Mouse (Mus musculus) heart, postnatal 0 days (tissue): Measurements from ENCODE around the gene Fgd5. TPM values are rescaled to one million over a fixed set of nuclear protein-coding genes. Genes with fewer than 3 reads are reported as not detected.

Source experiments
- ATAC-seq: fragments of 200-750 bp; cut with Nextera tagmentation; 2 replicates; pipeline ENCODE4 v1.8.0; 2017; ENCODE audit warnings: low read depth, moderate number of reproducible peaks, moderate library complexity; ENCODE audit not compliant: insufficient read depth
- DNase-seq: peaks from one replicate; pipeline ENCODE4 v3.0.0-alpha.2; 2016; ENCODE audit warnings: low spot score
- H3K27ac ChIP-seq: fragments of 300-500 bp; sonication (generic); 2 replicates; pipeline ENCODE4 v1.5.1; 2014; ENCODE audit warnings: low read depth, mild to moderate bottlenecking
- H3K27me3 ChIP-seq: fragments of 300-500 bp; sonication (generic); 2 replicates; pipeline ENCODE4 v1.6.1; 2014; ENCODE audit warnings: low read length, mixed read lengths; ENCODE audit not compliant: control insufficient read depth, insufficient read depth
- H3K36me3 ChIP-seq: fragments of 300-500 bp; sonication (generic); replicated peaks from 2 replicates; pipeline ENCODE4 v1.6.1; 2014; ENCODE audit warnings: low read length, mixed read lengths; ENCODE audit not compliant: control insufficient read depth, insufficient read depth
- H3K4me1 ChIP-seq: fragments of 300-500 bp; sonication (generic); 2 replicates; pipeline ENCODE4 v1.6.1; 2014; ENCODE audit warnings: antibody characterized with exemption; ENCODE audit not compliant: control insufficient read depth, insufficient read depth
- H3K4me2 ChIP-seq: fragments of 300-500 bp; sonication (generic); 2 replicates; pipeline ENCODE4 v1.6.1; 2014; ENCODE audit warnings: low read depth, mild to moderate bottlenecking, low read length, moderate library complexity
- H3K4me3 ChIP-seq: fragments of 300-500 bp; sonication (generic); 2 replicates; pipeline ENCODE4 v1.5.1; 2014; ENCODE audit warnings: low read depth, low read length
- H3K9ac ChIP-seq: fragments of 300-500 bp; sonication (generic); replicated peaks from 2 replicates; pipeline ENCODE4 v1.6.1; 2014; ENCODE audit warnings: low read depth, low read length, mixed read lengths
- H3K9me3 ChIP-seq: fragments of 300-500 bp; sonication (generic); replicated peaks from 2 replicates; pipeline ENCODE4 v1.6.1; 2016; ENCODE audit warnings: low read length; ENCODE audit not compliant: control insufficient read depth
- CTCF ChIP-seq: IDR thresholded peaks from 2 replicates; pipeline ENCODE4 v1.5.1; 2016; ENCODE audit warnings: antibody characterized with exemption, control low read depth, low read depth
- EP300 ChIP-seq: IDR thresholded peaks from 2 replicates; pipeline ENCODE4 v1.6.1; 2016; ENCODE audit warnings: antibody characterized with exemption, low read depth
- WGBS: fragments of 180-500 bp; shearing (Covaris S2); extraction: QIAGEN DNeasy Blood & Tissue Kit; methylation state at CpG from one replicate; pipeline ENCODE4 v1.1.7; 2014; 5-methylcytosine and 5-hydroxymethylcytosine counted together
- polyA plus RNA-seq: library from polyadenylated mRNA; unstranded; fragments of >200 nt; fragmentation: Nextera tagmentation; extraction: Ambion mirVana; gene quantifications from 2 replicates; pipeline ENCODE4 v1.2.1, GENCODE M21; 2015
- total RNA-seq: library from RNA; depleted of rRNA; stranded (reverse); fragments of >200 nt; gene quantifications from 2 replicates; pipeline ENCODE4 v1.2.3, GENCODE M21; 2014; ENCODE audit warnings: low replicate concordance

Fgd5 gene
- total and polyA plus RNA-seq, 2 experiments from 2014 or later, result 8.1 to 12.9 TPM

- Histone ChIP-seq H3K27me3 (no peaks in the 10 kb centered on the region), H3K4me1 (peaks cover 8% of the 10 kb centered on the region; the same call in 1 of the 2 replicates), H3K9me3 (no peaks in the 10 kb centered on the region), H3K4me3 (no peak overlapping the region), H3K36me3 (no peaks in the 10 kb centered on the region), H3K4me2 (no peak overlapping the region), H3K27ac (no peak overlapping the region), H3K9ac (no peak overlapping the region)
- WGBS, result 70% methylated on average over 4 of the region's 4 CpGs
- DNase-seq (no peak), ATAC-seq (peak; percentile 45; the same call in 1 of the 2 replicates)
- TF ChIP-seq EP300 (no peak), CTCF (no peak)
Measured at GRCm38 (mm10) chr6:92027379-92027778, 48.7 kb downstream of the Fgd5 start.

GRCm38 (mm10) chr6:92030646-92031045 lies 52.0 kb downstream of the Fgd5 start:
- Histone ChIP-seq H3K9ac (no peak overlapping the region), H3K4me1 (peaks cover 15% of the 10 kb centered on the region; the same call in 1 of the 2 replicates), H3K4me3 (no peak overlapping the region), H3K9me3 (no peaks in the 10 kb centered on the region), H3K27ac (no peak overlapping the region), H3K4me2 (no peak overlapping the region), H3K27me3 (no peaks in the 10 kb centered on the region), H3K36me3 (no peaks in the 10 kb centered on the region)
- no peak for ATAC-seq
- TF ChIP-seq EP300 (no peak), CTCF (no peak)
- WGBS, result 42% methylated on average over 8 of the region's 8 CpGs
- DNase-seq, result no peak

DNA sequence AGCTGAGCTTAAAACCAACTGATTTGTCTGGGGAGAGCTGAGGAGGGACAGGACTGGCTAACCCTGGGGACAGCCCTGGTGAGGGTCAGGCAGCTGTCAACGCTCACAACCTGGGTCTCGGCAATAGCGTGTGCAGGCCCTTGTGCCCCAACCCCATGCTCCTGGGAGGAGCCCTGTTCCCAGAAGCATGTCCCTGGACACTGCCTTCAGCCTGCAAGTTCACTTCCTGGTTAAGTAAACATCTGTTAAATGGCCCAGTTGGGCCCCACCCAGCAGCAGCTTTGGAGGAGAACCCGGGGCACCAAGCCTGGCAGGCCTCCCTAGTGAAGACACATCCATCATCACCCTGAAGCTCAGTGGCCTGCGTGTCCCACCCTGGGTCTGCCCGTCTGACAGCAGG lies 56.0 kb downstream of the Fgd5 start:
- H3K4me1 ChIP-seq, result peaks cover 7% of the 10 kb centered on the region; the same call in 1 of the 2 replicates
- H3K9me3 ChIP-seq, result no peaks in the 10 kb centered on the region
- no peak overlapping the region for H3K4me2 ChIP-seq
- H3K27ac ChIP-seq, result no peak overlapping the region
- no peak overlapping the region for H3K4me3 ChIP-seq
- ATAC-seq (peak; percentile 42; the same call in 1 of the 2 replicates), DNase-seq (no peak)
- H3K36me3 ChIP-seq, result no peaks in the 10 kb centered on the region
- no peak for TF ChIP-seq CTCF
- TF ChIP-seq EP300, result no peak
- no peak overlapping the region for H3K9ac ChIP-seq
- no peaks in the 10 kb centered on the region for H3K27me3 ChIP-seq
- 24% methylated on average over 6 of the region's 6 CpGs for WGBS

DNA sequence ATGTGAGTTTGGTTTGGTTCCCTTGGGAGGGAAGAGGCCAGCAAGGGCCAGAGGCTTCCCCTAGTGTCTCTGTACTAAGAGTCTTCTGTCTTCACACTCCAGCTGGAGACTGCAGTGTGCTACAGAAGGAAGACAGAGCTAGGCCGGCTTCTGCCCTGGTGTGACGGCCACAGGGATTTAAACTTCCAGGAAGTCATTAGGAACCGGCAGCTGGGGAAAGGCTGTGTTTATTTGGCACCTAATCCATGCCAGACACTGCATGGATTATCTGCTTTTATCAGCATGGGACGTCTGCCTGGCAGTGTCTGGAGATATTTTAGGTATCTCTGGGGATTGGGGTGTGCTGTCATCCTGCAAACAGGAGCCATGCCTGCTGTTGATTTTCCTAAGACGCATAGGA lies 57.7 kb downstream of the Fgd5 start:
- Histone ChIP-seq H3K9ac (no peak overlapping the region), H3K27ac (0 out of 2 replicates have a peak overlapping the region, but pooled peaks have one; percentile 1)

DNA sequence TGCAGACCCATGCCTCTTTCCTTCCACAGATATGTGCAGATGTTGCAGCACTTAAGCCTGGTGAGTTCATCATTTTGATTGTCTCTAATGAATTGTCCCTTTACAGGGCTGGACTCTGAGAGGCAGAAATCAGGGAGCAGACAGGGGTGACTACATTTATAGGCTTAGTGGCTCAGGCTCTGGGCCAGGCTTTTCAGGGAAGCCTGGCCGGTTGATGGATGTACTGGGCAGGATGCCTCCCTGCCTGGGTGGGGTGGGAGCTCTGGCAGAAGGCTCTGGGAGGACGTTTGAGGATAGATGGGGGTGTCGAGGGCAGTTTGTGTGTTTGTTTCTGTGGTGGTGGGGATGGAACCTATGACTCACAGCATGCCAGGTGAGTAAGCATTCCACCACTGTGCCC lies 59.5 kb downstream of the Fgd5 start:
- no peak overlapping the region for H3K9ac ChIP-seq
- ATAC-seq (no peak), DNase-seq (no peak)
- no peaks in the 10 kb centered on the region for H3K36me3 ChIP-seq
- peaks cover 18% of the 10 kb centered on the region; the same call in 1 of the 2 replicates for H3K4me1 ChIP-seq
- no peak overlapping the region for H3K4me2 ChIP-seq
- TF ChIP-seq CTCF (no peak), EP300 (no peak)
- no peak overlapping the region for H3K27ac ChIP-seq
- no peaks in the 10 kb centered on the region for H3K27me3 ChIP-seq
- H3K9me3 ChIP-seq, result no peaks in the 10 kb centered on the region
- 21% methylated on average over 3 of the region's 3 CpGs for WGBS
- H3K4me3 ChIP-seq, result no peak overlapping the region

More for the DNA sequence above, 57.7 kb downstream of the Fgd5 start:
- 24% methylated on average over 5 of the region's 5 CpGs for WGBS
- H3K9me3 ChIP-seq, result no peaks in the 10 kb centered on the region
- DNase-seq, result no peak
- H3K4me2 ChIP-seq, result no peak overlapping the region
- H3K4me1 ChIP-seq, result peaks cover 10% of the 10 kb centered on the region; the same call in 1 of the 2 replicates
- no peaks in the 10 kb centered on the region for H3K36me3 ChIP-seq
- ATAC-seq, result no peak
- no peak overlapping the region for H3K4me3 ChIP-seq
- TF ChIP-seq EP300 (no peak), CTCF (no peak)
- no peaks in the 10 kb centered on the region for H3K27me3 ChIP-seq

- Histone ChIP-seq H3K4me1 (peaks cover 11% of the 10 kb centered on the region; the same call in 1 of the 2 replicates), H3K4me3 (no peak overlapping the region), H3K27ac (no peak overlapping the region), H3K9ac (no peak overlapping the region), H3K36me3 (no peaks in the 10 kb centered on the region), H3K27me3 (no peaks in the 10 kb centered on the region), H3K4me2 (no peak overlapping the region), H3K9me3 (no peaks in the 10 kb centered on the region)
- WGBS, result 48% methylated on average over 5 of the region's 5 CpGs
- no peak for ATAC-seq
- no peak for DNase-seq
- TF ChIP-seq EP300 (no peak), CTCF (no peak)
Measured at GRCm38 (mm10) chr6:92041271-92041670, 62.6 kb downstream of the Fgd5 start.
